Mouse (Mus musculus) stomach, postnatal 0 days (tissue): Measurements from ENCODE around the gene Zbtb20.

Experiments
- CTCF ChIP-seq: IDR thresholded peaks from 2 replicates; pipeline ENCODE4 v1.5.1; 2016; ENCODE audit warnings: antibody characterized with exemption, low read depth, mild to moderate bottlenecking, moderate library complexity
- EP300 ChIP-seq: optimal IDR thresholded peaks from 2 replicates; pipeline ENCODE3; 2016; ENCODE audit warnings: antibody characterized with exemption

- TF ChIP-seq CTCF (no peak), EP300 (no peak)
Measured at GRCm38 (mm10) chr16:43646943-43647342, 771.3 kb downstream of the Zbtb20 start.
